Mouse (Mus musculus): ENCODE measurements around the gene Ofd1. TPM values are rescaled to one million over a fixed set of nuclear protein-coding genes. Genes with fewer than 3 reads are reported as not detected.

Gene Ofd1
- polyA plus RNA-seq, 1 experiment from 2014 or later, result 8.9 TPM

GRCm38 (mm10) chrX:166383606-166384005 is 56.9 kb downstream of the Ofd1 start:
- H3K9ac ChIP-seq (ENCODE audit: low read length), result no peak overlapping the region
- ATAC-seq (replicated peaks; ENCODE audit: low FRiP score) (no peak), DNase-seq (ENCODE audit: low spot score) (no peak)
- H3K27ac ChIP-seq (ENCODE audit: low read depth, low read length), result no peak overlapping the region
- peaks cover 7% of the 10 kb centered on the region for H3K27me3 ChIP-seq (ENCODE audit: control insufficient read depth, insufficient read depth, low read length)
- H3K4me3 ChIP-seq (ENCODE audit: low read depth, low read length), result no peak overlapping the region
- no peaks in the 10 kb centered on the region for H3K36me3 ChIP-seq (ENCODE audit: control insufficient read depth, insufficient read depth, low read length)
- no peaks in the 10 kb centered on the region for H3K4me1 ChIP-seq (replicated peaks; ENCODE audit: control insufficient read depth, insufficient read depth, low read length)
- WGBS, result 95% methylated on average over 2 of the region's 2 CpGs
- H3K9me3 ChIP-seq (ENCODE audit: control insufficient read depth, low read length), result no peaks in the 10 kb centered on the region
- H3K4me2 ChIP-seq (ENCODE audit: low read depth, low read length, severe bottlenecking), result no peak overlapping the region

- Histone ChIP-seq H3K4me1 (replicated peaks; ENCODE audit: control insufficient read depth, insufficient read depth, low read length) (no peaks in the 10 kb centered on the region), H3K4me3 (ENCODE audit: low read depth, low read length) (no peak overlapping the region), H3K27me3 (ENCODE audit: control insufficient read depth, insufficient read depth, low read length) (peaks cover 7% of the 10 kb centered on the region; the same call in 1 of the 2 replicates), H3K27ac (ENCODE audit: low read depth, low read length) (no peak overlapping the region), H3K4me2 (ENCODE audit: low read depth, low read length, severe bottlenecking) (no peak overlapping the region), H3K9me3 (ENCODE audit: control insufficient read depth, low read length) (no peaks in the 10 kb centered on the region), H3K36me3 (ENCODE audit: control insufficient read depth, insufficient read depth, low read length) (no peaks in the 10 kb centered on the region), H3K9ac (ENCODE audit: low read length) (no peak overlapping the region)
- DNase-seq (ENCODE audit: low spot score) (no peak), ATAC-seq (replicated peaks; ENCODE audit: low FRiP score) (no peak)
- 83% methylated on average over 5 of the region's 5 CpGs for WGBS
These were observed 61.9 kb downstream of the Ofd1 start for GRCm38 (mm10) chrX:166378652-166379051.

- no peak overlapping the region for H3K4me3 ChIP-seq (ENCODE audit: low read depth, low read length)
- DNase-seq (ENCODE audit: low spot score) (no peak), ATAC-seq (replicated peaks; ENCODE audit: low FRiP score) (no peak)
- peaks cover 10% of the 10 kb centered on the region for H3K27me3 ChIP-seq (ENCODE audit: control insufficient read depth, insufficient read depth, low read length)
- H3K36me3 ChIP-seq (ENCODE audit: control insufficient read depth, insufficient read depth, low read length), result no peaks in the 10 kb centered on the region
- no peak overlapping the region for H3K27ac ChIP-seq (ENCODE audit: low read depth, low read length)
- no peak overlapping the region for H3K9ac ChIP-seq (ENCODE audit: low read length)
- H3K9me3 ChIP-seq (ENCODE audit: control insufficient read depth, low read length), result no peaks in the 10 kb centered on the region
- no peaks in the 10 kb centered on the region for H3K4me1 ChIP-seq (replicated peaks; ENCODE audit: control insufficient read depth, insufficient read depth, low read length)
- WGBS, result 88% methylated on average over 9 of the region's 9 CpGs
- no peak overlapping the region for H3K4me2 ChIP-seq (ENCODE audit: low read depth, low read length, severe bottlenecking)
These were observed 63.7 kb downstream of the Ofd1 start for GRCm38 (mm10) chrX:166376681-166377328.

DNA sequence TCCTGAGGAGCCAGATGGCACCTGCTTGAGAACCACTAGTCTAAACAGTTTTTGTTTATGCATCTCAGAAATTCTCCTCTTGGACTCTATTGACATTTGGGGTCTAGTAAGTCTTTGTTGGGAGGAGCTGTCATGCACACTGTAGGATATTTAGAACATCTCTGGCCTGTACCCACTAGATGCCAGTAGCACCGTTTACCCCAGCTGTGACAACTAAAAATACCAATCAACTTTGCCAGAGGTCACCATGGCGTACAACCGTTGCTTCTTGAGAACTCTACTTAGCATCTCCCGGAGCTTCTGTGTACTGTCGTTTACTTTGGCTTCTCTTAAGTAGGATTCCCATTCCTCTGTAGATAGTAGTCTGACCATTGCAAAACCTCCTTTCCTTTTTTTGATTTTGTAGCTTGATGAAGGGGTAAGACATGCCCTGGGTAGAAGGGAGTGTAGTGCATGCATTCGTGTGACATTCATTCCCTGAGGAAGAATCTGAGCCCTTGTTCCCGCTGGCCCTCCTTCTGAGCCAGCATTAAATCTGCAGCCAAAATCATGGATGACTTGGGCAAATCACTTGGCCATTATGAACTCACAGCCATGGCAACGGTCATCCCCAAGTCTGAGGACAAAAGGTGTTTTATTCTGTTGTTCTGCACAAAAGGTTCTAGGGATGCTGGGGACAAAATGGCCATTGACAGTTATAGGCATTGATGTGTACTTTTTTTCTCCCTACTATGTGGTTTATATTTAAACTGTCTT is 74.9 kb downstream of the Ofd1 start:
- Histone ChIP-seq H3K4me3 (ENCODE audit: low read depth, low read length) (no peak overlapping the region), H3K9ac (ENCODE audit: low read length) (no peak overlapping the region), H3K9me3 (ENCODE audit: control insufficient read depth, low read length) (no peaks in the 10 kb centered on the region), H3K27ac (ENCODE audit: low read depth, low read length) (no peak overlapping the region), H3K36me3 (ENCODE audit: control insufficient read depth, insufficient read depth, low read length) (no peaks in the 10 kb centered on the region), H3K4me1 (replicated peaks; ENCODE audit: control insufficient read depth, insufficient read depth, low read length) (no peaks in the 10 kb centered on the region), H3K27me3 (ENCODE audit: control insufficient read depth, insufficient read depth, low read length) (peaks cover 5% of the 10 kb centered on the region; the same call in 1 of the 2 replicates), H3K4me2 (ENCODE audit: low read depth, low read length, severe bottlenecking) (no peak overlapping the region)
- no peak for DNase-seq (ENCODE audit: low spot score)
- ATAC-seq (replicated peaks; ENCODE audit: low FRiP score), result no peak
- WGBS, result 81% methylated on average over 8 of the region's 8 CpGs

DNA sequence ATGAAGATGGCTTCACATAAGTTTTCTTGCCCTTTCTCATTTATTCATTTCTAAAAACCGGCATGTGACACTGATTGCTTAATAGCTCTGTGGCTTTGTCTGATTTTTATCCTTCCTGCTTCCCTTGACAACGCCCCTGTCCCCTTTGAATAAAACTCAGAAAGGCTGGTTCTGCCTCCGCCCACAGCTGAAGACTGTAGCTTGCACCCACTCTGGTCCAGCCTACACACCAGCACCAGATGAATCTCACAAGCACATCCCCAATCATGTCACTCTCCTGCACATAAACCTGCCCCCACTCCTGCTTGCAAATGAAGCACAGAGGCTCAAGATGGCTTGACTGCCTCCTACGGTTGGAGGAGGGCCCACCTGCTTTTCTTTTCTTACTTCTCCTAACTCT is 80.0 kb downstream of the Ofd1 start:
- ATAC-seq (replicated peaks; ENCODE audit: low FRiP score) (no peak), DNase-seq (ENCODE audit: low spot score) (no peak)
- Histone ChIP-seq H3K36me3 (ENCODE audit: control insufficient read depth, insufficient read depth, low read length) (no peaks in the 10 kb centered on the region), H3K27ac (ENCODE audit: low read depth, low read length) (no peak overlapping the region), H3K4me2 (ENCODE audit: low read depth, low read length, severe bottlenecking) (no peak overlapping the region), H3K4me1 (replicated peaks; ENCODE audit: control insufficient read depth, insufficient read depth, low read length) (no peaks in the 10 kb centered on the region), H3K9ac (ENCODE audit: low read length) (no peak overlapping the region), H3K9me3 (ENCODE audit: control insufficient read depth, low read length) (no peaks in the 10 kb centered on the region), H3K27me3 (ENCODE audit: control insufficient read depth, insufficient read depth, low read length) (no peaks in the 10 kb centered on the region; the same call in 1 of the 2 replicates), H3K4me3 (ENCODE audit: low read depth, low read length) (no peak overlapping the region)
- WGBS, result 89% methylated on average over 4 of the region's 4 CpGs

- Histone ChIP-seq H3K9me3 (ENCODE audit: control insufficient read depth, low read length) (no peaks in the 10 kb centered on the region), H3K27me3 (ENCODE audit: control insufficient read depth, insufficient read depth, low read length) (no peaks in the 10 kb centered on the region; the same call in 1 of the 2 replicates), H3K4me1 (replicated peaks; ENCODE audit: control insufficient read depth, insufficient read depth, low read length) (no peaks in the 10 kb centered on the region), H3K4me2 (ENCODE audit: low read depth, low read length, severe bottlenecking) (no peak overlapping the region), H3K36me3 (ENCODE audit: control insufficient read depth, insufficient read depth, low read length) (no peaks in the 10 kb centered on the region), H3K9ac (ENCODE audit: low read length) (no peak overlapping the region), H3K27ac (ENCODE audit: low read depth, low read length) (no peak overlapping the region), H3K4me3 (ENCODE audit: low read depth, low read length) (no peak overlapping the region)
- no peak for DNase-seq (ENCODE audit: low spot score)
- ATAC-seq (replicated peaks; ENCODE audit: low FRiP score), result no peak
- 91% methylated on average over 2 of the region's 2 CpGs for WGBS
These were observed 80.5 kb downstream of the Ofd1 start for GRCm38 (mm10) chrX:166359927-166360440.

DNA sequence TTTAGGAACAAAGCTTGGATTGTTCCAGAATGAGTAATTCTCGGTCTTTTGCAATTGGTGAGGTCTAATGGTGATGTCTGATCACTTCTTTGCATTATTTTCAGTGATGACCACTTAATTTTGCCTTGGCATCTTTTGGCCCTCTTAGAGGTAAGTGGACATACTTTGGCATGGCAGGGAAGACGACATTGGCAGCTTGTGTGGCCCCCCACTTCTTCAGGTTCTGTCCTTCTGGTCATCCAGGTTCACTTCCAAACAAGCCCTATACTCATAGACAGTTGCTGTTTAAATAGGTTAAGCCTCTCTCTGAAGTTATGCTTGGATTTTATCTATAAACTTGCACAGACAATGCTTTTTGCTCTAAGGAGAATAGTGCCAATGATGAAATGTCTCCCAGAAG is 81.5 kb downstream of the Ofd1 start:
- 73% methylated on average over 2 of the region's 2 CpGs for WGBS
- no peaks in the 10 kb centered on the region for H3K4me1 ChIP-seq (replicated peaks; ENCODE audit: control insufficient read depth, insufficient read depth, low read length)
- no peak for ATAC-seq (replicated peaks; ENCODE audit: low FRiP score)

GRCm38 (mm10) chrX:166356276-166356675 is 84.2 kb downstream of the Ofd1 start:
- H3K4me3 ChIP-seq (ENCODE audit: low read depth, low read length), result no peak overlapping the region
- H3K36me3 ChIP-seq (ENCODE audit: control insufficient read depth, insufficient read depth, low read length), result no peaks in the 10 kb centered on the region
- ATAC-seq (replicated peaks; ENCODE audit: low FRiP score) (no peak), DNase-seq (ENCODE audit: low spot score) (no peak)
- 85% methylated on average over 3 of the region's 3 CpGs for WGBS
- no peak overlapping the region for H3K9ac ChIP-seq (ENCODE audit: low read length)
- H3K27ac ChIP-seq (ENCODE audit: low read depth, low read length), result no peak overlapping the region
- no peaks in the 10 kb centered on the region for H3K4me1 ChIP-seq (replicated peaks; ENCODE audit: control insufficient read depth, insufficient read depth, low read length)
- H3K4me2 ChIP-seq (ENCODE audit: low read depth, low read length, severe bottlenecking), result no peak overlapping the region
- H3K9me3 ChIP-seq (ENCODE audit: control insufficient read depth, low read length), result no peaks in the 10 kb centered on the region
- H3K27me3 ChIP-seq (ENCODE audit: control insufficient read depth, insufficient read depth, low read length), result peaks cover 2% of the 10 kb centered on the region

More for the DNA sequence above, 81.5 kb downstream of the Ofd1 start:
- no peaks in the 10 kb centered on the region for H3K36me3 ChIP-seq (ENCODE audit: control insufficient read depth, insufficient read depth, low read length)
- H3K9me3 ChIP-seq (ENCODE audit: control insufficient read depth, low read length), result no peaks in the 10 kb centered on the region
- H3K4me3 ChIP-seq (ENCODE audit: low read depth, low read length), result no peak overlapping the region
- no peak overlapping the region for H3K4me2 ChIP-seq (ENCODE audit: low read depth, low read length, severe bottlenecking)
- H3K9ac ChIP-seq (ENCODE audit: low read length), result no peak overlapping the region
- DNase-seq (ENCODE audit: low spot score), result no peak
- H3K27ac ChIP-seq (ENCODE audit: low read depth, low read length), result no peak overlapping the region
- no peaks in the 10 kb centered on the region; the same call in 1 of the 2 replicates for H3K27me3 ChIP-seq (ENCODE audit: control insufficient read depth, insufficient read depth, low read length)

All from forebrain, embryonic 11.5 days (tissue).